Mouse (Mus musculus) adrenal gland, postnatal 25 days (tissue): ENCODE results near the gene Mthfd1. TPM values are rescaled to one million over a fixed set of nuclear protein-coding genes. Genes with fewer than 3 reads are reported as not detected.

Source experiments
- DNase-seq: peaks from one replicate; pipeline ENCODE4 v3.0.0; 2021; ENCODE audit warnings: mixed read lengths
- total RNA-seq: library from RNA; stranded (reverse); gene quantifications from 2 replicates; pipeline ENCODE4 v1.2.3, GENCODE M21; 2021

Mthfd1 gene
- total RNA-seq, 1 experiment from 2014 or later, result 64.6 TPM

GRCm38 (mm10) chr12:76263876-76264275, 8.8 kb downstream of the Mthfd1 start:
- no peak for DNase-seq

GRCm38 (mm10) chr12:76264325-76264965, 9.3 kb downstream of the Mthfd1 start:
- no peak for DNase-seq

GRCm38 (mm10) chr12:76265001-76265400, 9.9 kb downstream of the Mthfd1 start:
- DNase-seq, result no peak

- DNase-seq, result no peak
Measured at GRCm38 (mm10) chr12:76266875-76267274, 11.8 kb downstream of the Mthfd1 start.

GRCm38 (mm10) chr12:76268686-76269085, 13.6 kb downstream of the Mthfd1 start:
- DNase-seq, result no peak

GRCm38 (mm10) chr12:76269196-76269595, 14.1 kb downstream of the Mthfd1 start:
- DNase-seq, result no peak

- no peak for DNase-seq
Measured at GRCm38 (mm10) chr12:76271516-76271915, 16.4 kb downstream of the Mthfd1 start.

- DNase-seq, result no peak
Measured at GRCm38 (mm10) chr12:76272610-76273524, 17.8 kb downstream of the Mthfd1 start.

GRCm38 (mm10) chr12:76278209-76278608, 23.1 kb downstream of the Mthfd1 start:
- no peak for DNase-seq

- no peak for DNase-seq
Measured at GRCm38 (mm10) chr12:76280556-76280955, 25.5 kb downstream of the Mthfd1 start.

- no peak for DNase-seq
Measured at GRCm38 (mm10) chr12:76281111-76281660, 26.1 kb downstream of the Mthfd1 start.

GRCm38 (mm10) chr12:76282132-76282531, 27.0 kb downstream of the Mthfd1 start:
- DNase-seq, result peak; percentile 35

- no peak for DNase-seq
Measured at GRCm38 (mm10) chr12:76282532-76283173, 27.6 kb downstream of the Mthfd1 start.

GRCm38 (mm10) chr12:76285418-76285817, 30.3 kb downstream of the Mthfd1 start:
- DNase-seq, result no peak

GRCm38 (mm10) chr12:76287986-76288385, 32.9 kb downstream of the Mthfd1 start:
- DNase-seq, result no peak

- no peak for DNase-seq
Measured at GRCm38 (mm10) chr12:76288494-76288893, 33.4 kb downstream of the Mthfd1 start.

GRCm38 (mm10) chr12:76289428-76289827, 34.3 kb downstream of the Mthfd1 start:
- DNase-seq, result no peak

GRCm38 (mm10) chr12:76290271-76290670, 35.2 kb downstream of the Mthfd1 start:
- DNase-seq, result no peak

GRCm38 (mm10) chr12:76293192-76293591, 38.1 kb downstream of the Mthfd1 start:
- peak; percentile 74 for DNase-seq

GRCm38 (mm10) chr12:76297830-76298229, 42.7 kb downstream of the Mthfd1 start:
- DNase-seq, result no peak

- DNase-seq, result no peak
Measured at GRCm38 (mm10) chr12:76299361-76299906, 44.3 kb downstream of the Mthfd1 start.

- no peak for DNase-seq
Measured at GRCm38 (mm10) chr12:76300367-76300766, 45.3 kb downstream of the Mthfd1 start.
